Mouse (Mus musculus): ENCODE measurements at regions not wholly inside any gene's neighbourhood (a gene's known extent, or its start where the extent isn't known, plus 50 kb on each side); places are given as distances from the start of the nearest gene placed in this dataset.

- H3K9ac ChIP-seq: no peak overlapping the region
- H3K4me1 ChIP-seq: 0 out of 2 replicates have a peak, but pooled peaks cover 14% of the 10 kb centered on the region
- no peaks in the 10 kb centered on the region for H3K9me3 ChIP-seq
- peak; percentile 69 for ATAC-seq (replicated peaks)
- WGBS: 3% methylated on average over 7 of the region's 7 CpGs
- 0 out of 2 replicates have a peak, but pooled peaks cover 5% of the 10 kb centered on the region for H3K27me3 ChIP-seq (replicated peaks)
- H3K36me3 ChIP-seq (replicated peaks): no peaks in the 10 kb centered on the region
- H3K4me3 ChIP-seq: no peak overlapping the region
- no peak overlapping the region for H3K4me2 ChIP-seq
- H3K27ac ChIP-seq: no peak overlapping the region
Observed at GRCm38 (mm10) chr13:63980012-63980691, 108.9 kb downstream of the Hsd17b3 start.

GRCm38 (mm10) chr13:63979581-63979980, 109.4 kb downstream of the Hsd17b3 start:
- Histone ChIP-seq H3K4me1 (0 out of 2 replicates have a peak, but pooled peaks cover 14% of the 10 kb centered on the region), H3K9me3 (no peaks in the 10 kb centered on the region), H3K4me3 (no peak overlapping the region), H3K27ac (no peak overlapping the region), H3K4me2 (no peak overlapping the region), H3K9ac (no peak overlapping the region), H3K36me3 (replicated peaks) (no peaks in the 10 kb centered on the region), H3K27me3 (replicated peaks) (0 out of 2 replicates have a peak, but pooled peaks cover 5% of the 10 kb centered on the region)
- no peak for ATAC-seq (replicated peaks)
- WGBS: 9% methylated on average over 1 of the region's 1 CpGs

GRCm38 (mm10) chr13:63969907-63970306, 119.1 kb downstream of the Hsd17b3 start:
- H3K27ac ChIP-seq: no peak overlapping the region

GRCm38 (mm10) chr13:63968623-63969022, 120.4 kb downstream of the Hsd17b3 start:
- Histone ChIP-seq H3K4me2 (no peak overlapping the region), H3K9ac (no peak overlapping the region), H3K27me3 (replicated peaks) (no peaks in the 10 kb centered on the region), H3K27ac (no peak overlapping the region), H3K4me1 (no peaks in the 10 kb centered on the region), H3K4me3 (no peak overlapping the region), H3K36me3 (replicated peaks) (no peaks in the 10 kb centered on the region), H3K9me3 (no peaks in the 10 kb centered on the region)
- ATAC-seq (replicated peaks): no peak
- 52% methylated on average over 3 of the region's 3 CpGs for WGBS

More at GRCm38 (mm10) chr13:63969907-63970306, 119.1 kb downstream of the Hsd17b3 start:
- Histone ChIP-seq H3K4me1 (no peaks in the 10 kb centered on the region), H3K9ac (no peak overlapping the region), H3K27me3 (replicated peaks) (no peaks in the 10 kb centered on the region), H3K4me3 (no peak overlapping the region), H3K36me3 (replicated peaks) (no peaks in the 10 kb centered on the region), H3K4me2 (no peak overlapping the region), H3K9me3 (no peaks in the 10 kb centered on the region)
- WGBS: 75% methylated on average over 2 of the region's 2 CpGs
- ATAC-seq (replicated peaks): no peak

- Histone ChIP-seq H3K27ac (no peak overlapping the region), H3K27me3 (replicated peaks) (0 out of 2 replicates have a peak, but pooled peaks cover under 1% of the 10 kb centered on the region), H3K9me3 (no peaks in the 10 kb centered on the region), H3K4me3 (no peak overlapping the region), H3K4me1 (no peaks in the 10 kb centered on the region; the same call in 1 of the 2 replicates), H3K36me3 (replicated peaks) (no peaks in the 10 kb centered on the region), H3K4me2 (no peak overlapping the region), H3K9ac (no peak overlapping the region)
- 88% methylated on average over 5 of the region's 5 CpGs for WGBS
- ATAC-seq (replicated peaks): no peak
Observed at GRCm38 (mm10) chr13:63957098-63957497, 131.9 kb downstream of the Hsd17b3 start.

- Histone ChIP-seq H3K4me1 (peaks cover 3% of the 10 kb centered on the region; the same call in 1 of the 2 replicates), H3K27me3 (replicated peaks) (peaks cover 25% of the 10 kb centered on the region), H3K4me2 (no peak overlapping the region), H3K9me3 (no peaks in the 10 kb centered on the region), H3K27ac (no peak overlapping the region), H3K36me3 (replicated peaks) (no peaks in the 10 kb centered on the region), H3K9ac (no peak overlapping the region), H3K4me3 (no peak overlapping the region)
- ATAC-seq (replicated peaks): no peak
- 97% methylated on average over 2 of the region's 2 CpGs for WGBS
Observed at GRCm38 (mm10) chr13:63954305-63954704, 134.7 kb downstream of the Hsd17b3 start.

- Histone ChIP-seq H3K9me3 (no peaks in the 10 kb centered on the region), H3K27me3 (replicated peaks) (peaks cover 39% of the 10 kb centered on the region), H3K4me3 (no peak overlapping the region), H3K9ac (no peak overlapping the region), H3K4me1 (peaks cover 3% of the 10 kb centered on the region; the same call in 1 of the 2 replicates), H3K27ac (no peak overlapping the region), H3K36me3 (replicated peaks) (no peaks in the 10 kb centered on the region), H3K4me2 (no peak overlapping the region)
- ATAC-seq (replicated peaks): no peak
- 55% methylated on average over 9 of the region's 9 CpGs for WGBS
Observed at GRCm38 (mm10) chr13:63951922-63952734, 136.9 kb downstream of the Hsd17b3 start.

GRCm38 (mm10) chr13:63951136-63951535, 136.1 kb downstream of the Ercc6l2 start:
- Histone ChIP-seq H3K4me2 (no peak overlapping the region), H3K4me1 (peaks cover 3% of the 10 kb centered on the region; the same call in 1 of the 2 replicates), H3K9me3 (no peaks in the 10 kb centered on the region), H3K9ac (no peak overlapping the region), H3K36me3 (replicated peaks) (no peaks in the 10 kb centered on the region), H3K27me3 (replicated peaks) (peaks cover 43% of the 10 kb centered on the region), H3K4me3 (no peak overlapping the region), H3K27ac (no peak overlapping the region)
- ATAC-seq (replicated peaks): no peak
- WGBS: 84% methylated on average over 8 of the region's 8 CpGs
